20 mouse cellular contexts compared by ENCODE assay signal in the genomic region with DNA sequence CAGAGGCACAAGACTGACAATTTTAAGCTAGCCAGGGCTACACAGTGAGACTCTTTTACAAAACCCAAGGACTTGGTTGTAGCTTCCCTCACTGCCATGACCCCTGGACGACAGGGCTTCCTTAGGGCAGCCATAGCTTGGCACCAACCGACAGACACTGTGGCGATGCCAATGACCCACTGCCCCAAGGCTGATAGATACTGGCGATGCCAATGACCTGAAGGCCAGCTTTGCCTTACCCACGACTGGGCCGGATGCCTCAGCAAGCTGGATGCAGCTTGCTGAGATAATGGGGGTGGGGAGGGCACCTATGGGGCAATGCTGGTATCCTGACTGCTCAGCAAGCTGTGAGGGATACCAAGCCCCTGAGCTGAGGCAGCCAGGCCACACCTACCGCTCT. TPM values are rescaled to one million over a fixed set of nuclear protein-coding genes. Genes with fewer than 3 reads are reported as not detected.
DNase-seq lines count a peak whose midpoint lies in the region; ATAC-seq and TF ChIP-seq lines count a peak whose summit lies in the region.
"Had no signal": no experiment of that assay in that cellular context is flagged by ENCODE, and none has a peak within 500 bp of the region (broad histone marks: within the 10 kb centered on the region; RNA-seq: fewer than 3 reads in every experiment).

No protein-coding gene starts in this region.

- TF ChIP-seq CTCF in liver, adult 2 months (IDR thresholded peaks at IDR 0.05; ENCODE audit: low read depth, low read length), result no peak
- TF ChIP-seq CTCF in liver, postnatal 0 days (IDR thresholded peaks at IDR 0.05; ENCODE audit: low read depth), result no peak

- H3K79me2 ChIP-seq in liver, adult 2 months (ENCODE audit: control insufficient read depth, insufficient read depth, low read length), result 0 out of 2 replicates have a peak, but pooled peaks cover 4% of the 10 kb centered on the region

- H3K9me3 ChIP-seq in liver, postnatal 0 days (ENCODE audit: low read length), result no peaks in the 10 kb centered on the region
- H3K9me3 ChIP-seq: embryonic facial prominence, embryonic 10.5 days; embryonic facial prominence, embryonic 12.5 days; forebrain, embryonic 13.5 days; forebrain, embryonic 15.5 days had no signal

- DNase-seq in adrenal gland, postnatal 10 days, result peak; percentile 34
- DNase-seq in adrenal gland, adult 18-20 months (ENCODE audit: low spot score in 2 of 2), result no peak
- peak; percentile 26 to 34 for DNase-seq in adrenal gland, postnatal 36 days
- no peak for DNase-seq in adrenal gland, adult 8-10 months
- DNase-seq in liver, adult 2 months (ENCODE audit: extremely low read depth, low read depth, low spot score), result peak; percentile 92
- no peak for DNase-seq in liver, postnatal 0 days
- no peak for DNase-seq in cerebellum, postnatal 14 days
- DNase-seq: cerebellum, adult 11 months; cerebellum, adult 18-20 months; cerebellum, adult 8-10 months; cerebellum, adult 9-11 months; cerebellum, postnatal 25 days; forebrain, postnatal 0 days had no signal

- ATAC-seq in liver, postnatal 0 days, result no peak
- ATAC-seq: forebrain, embryonic 13.5 days; forebrain, embryonic 15.5 days; forebrain, postnatal 0 days had no signal

- WGBS in liver, adult 2 months, result 27% methylated on average over 7 of the region's 7 CpGs
- 85% methylated on average over 7 of the region's 7 CpGs for WGBS in liver, postnatal 0 days (ENCODE audit: insufficient replicate concordance)

- peaks cover 21% of the 10 kb centered on the region for H3K4me1 ChIP-seq in liver, adult 2 months (ENCODE audit: control insufficient read depth, insufficient read depth, low read length)
- peaks cover 13% of the 10 kb centered on the region for H3K4me1 ChIP-seq in liver, postnatal 0 days (ENCODE audit: insufficient read depth)
- peaks cover 24% of the 10 kb centered on the region for H3K4me1 ChIP-seq in brown adipose tissue, adult 24 weeks (ENCODE audit: control insufficient read depth, insufficient read depth, insufficient read length, low read length)
- H3K4me1 ChIP-seq: embryonic facial prominence, embryonic 10.5 days; embryonic facial prominence, embryonic 12.5 days; forebrain, embryonic 13.5 days; forebrain, embryonic 15.5 days had no signal

- no peak for TF ChIP-seq POLR2A in liver, adult 2 months (IDR thresholded peaks at IDR 0.05; ENCODE audit: extremely low read depth, insufficient read depth, low read length)

- no peak overlapping the region for H3K4me3 ChIP-seq in liver, adult 2 months (ENCODE audit: insufficient read depth, low read depth, low read length)
- no peak overlapping the region for H3K4me3 ChIP-seq in liver, postnatal 0 days (ENCODE audit: low read depth, low read length)
- H3K4me3 ChIP-seq in brown adipose tissue, adult 24 weeks (ENCODE audit: insufficient read depth, low read depth, low read length), result no peak overlapping the region
- H3K4me3 ChIP-seq: embryonic facial prominence, embryonic 10.5 days; embryonic facial prominence, embryonic 12.5 days; forebrain, embryonic 13.5 days; forebrain, embryonic 15.5 days had no signal

- H3K4me2 ChIP-seq in liver, postnatal 0 days (ENCODE audit: low read depth, low read length), result no peak overlapping the region
- H3K4me2 ChIP-seq: embryonic facial prominence, embryonic 12.5 days; forebrain, embryonic 13.5 days; forebrain, embryonic 15.5 days had no signal

- no peak overlapping the region for H3K27ac ChIP-seq in liver, adult 2 months (replicated peaks; ENCODE audit: insufficient read depth, low read depth, low read length)
- H3K27ac ChIP-seq in liver, postnatal 0 days (ENCODE audit: low read depth), result no peak overlapping the region
- H3K27ac ChIP-seq in brown adipose tissue, adult 24 weeks (replicated peaks; ENCODE audit: low read depth, low read length), result 0 out of 2 replicates have a peak overlapping the region, but pooled peaks have one; percentile 42
- H3K27ac ChIP-seq: embryonic facial prominence, embryonic 10.5 days; embryonic facial prominence, embryonic 12.5 days; forebrain, embryonic 13.5 days; forebrain, embryonic 15.5 days had no signal

- no peaks in the 10 kb centered on the region for H3K27me3 ChIP-seq in liver, adult 2 months (ENCODE audit: control insufficient read depth, insufficient read depth, low read length)
- H3K27me3 ChIP-seq in liver, postnatal 0 days (ENCODE audit: insufficient read depth, low read length), result no peaks in the 10 kb centered on the region
- H3K27me3 ChIP-seq: embryonic facial prominence, embryonic 12.5 days; forebrain, embryonic 13.5 days; forebrain, embryonic 15.5 days had no signal

- TF ChIP-seq EP300 in liver, postnatal 0 days (IDR thresholded peaks at IDR 0.05; ENCODE audit: low read depth), result no peak

- H3K36me3 ChIP-seq in liver, adult 2 months (ENCODE audit: control insufficient read depth, insufficient read depth, low read length), result peaks cover 16% of the 10 kb centered on the region
- peaks cover 29% of the 10 kb centered on the region for H3K36me3 ChIP-seq in liver, postnatal 0 days (replicated peaks; ENCODE audit: insufficient read depth, low read length)

- no peak overlapping the region for H3K9ac ChIP-seq in liver, adult 2 months (ENCODE audit: low read depth, low read length)
- H3K9ac ChIP-seq in liver, postnatal 0 days (replicated peaks), result no peak overlapping the region
- H3K9ac ChIP-seq: embryonic facial prominence, embryonic 12.5 days; forebrain, embryonic 13.5 days; forebrain, embryonic 15.5 days; forebrain, postnatal 0 days had no signal

RNA-seq across cellular contexts. Expression of a gene that starts 21.9 kb away (rescaled TPM):
- 100 to 1,000 TPM; 126 to 173 TPM for total RNA-seq in adrenal gland, postnatal 10 days (2021)
- total RNA-seq in adrenal gland, adult 18-20 months (2021), result 100 to 1,000 TPM in 1 of 2 experiments, 10 to 100 TPM in 1; 94.9 to 110 TPM
- total RNA-seq in adrenal gland, postnatal 36 days (2021), result 100 to 1,000 TPM in 1 of 2 experiments, 10 to 100 TPM in 1; 93.1 to 104 TPM
- 100 to 1,000 TPM in 3 of 4 experiments, 10 to 100 TPM in 1; 93.8 to 131 (median 107) TPM for total RNA-seq in adrenal gland, adult 8-10 months (2022)
- 25.0 and 30.1 TPM in 2 replicates for total RNA-seq in liver, adult 2 months (2014; rRNA removed)
- polyA plus RNA-seq in liver, adult 2 months (2012; rRNA removed), result 27.5 and 28.7 TPM in 2 replicates
- polyA plus RNA-seq in liver, postnatal 0 days (2015; fragmentation: Nextera tagmentation; extraction: Ambion mirVana), result 20.9 and 24.2 TPM in 2 replicates
- polyA plus RNA-seq in brown adipose tissue, adult 24 weeks (2012; ENCODE audit: insufficient read depth, insufficient read length, missing spikeins), result 133 and 153 TPM in 2 replicates

RNA-seq across cellular contexts. Expression of a gene that starts 22.0 kb away (rescaled TPM):
- total RNA-seq in adrenal gland, postnatal 10 days (2021), result 10 to 100 TPM; 23.6 to 27.4 TPM
- 10 to 100 TPM; 22.8 to 28.4 TPM for total RNA-seq in adrenal gland, adult 18-20 months (2021)
- total RNA-seq in adrenal gland, postnatal 36 days (2021), result 10 to 100 TPM; 30.1 to 31.9 TPM
- 10 to 100 TPM; 27.5 to 31.3 (median 29.2) TPM for total RNA-seq in adrenal gland, adult 8-10 months (2022)
- 17.7 and 18.7 TPM in 2 replicates for total RNA-seq in liver, adult 2 months (2014; rRNA removed)
- polyA plus RNA-seq in liver, adult 2 months (2012; rRNA removed), result 11.5 and 13.1 TPM in 2 replicates
- 16.8 and 17.6 TPM in 2 replicates for polyA plus RNA-seq in liver, postnatal 0 days (2015; fragmentation: Nextera tagmentation; extraction: Ambion mirVana)
- 12.9 and 17.1 TPM in 2 replicates for polyA plus RNA-seq in brown adipose tissue, adult 24 weeks (2012; ENCODE audit: insufficient read depth, insufficient read length, missing spikeins)

RNA-seq across cellular contexts. Expression of a gene that starts 48.0 kb away (rescaled TPM):
- 1 to 10 TPM; 2.9 to 6.5 TPM for total RNA-seq in adrenal gland, postnatal 10 days (2021)
- 1 to 10 TPM; 1.1 to 2.2 TPM for total RNA-seq in adrenal gland, adult 18-20 months (2021)
- total RNA-seq in adrenal gland, postnatal 36 days (2021), result 1 to 10 TPM in 1 of 2 experiments, under 1 TPM in 1; 0.86 to 1.0 TPM
- total RNA-seq in adrenal gland, adult 8-10 months (2022), result 1 to 10 TPM in 3 of 4 experiments, under 1 TPM in 1; 0.99 to 2.9 (median 1.3) TPM
- total RNA-seq in liver, adult 2 months (2014; rRNA removed), result not detected in 2 replicates
- not detected in 2 replicates for polyA plus RNA-seq in liver, adult 2 months (2012; rRNA removed)
- 0.05 and 0.06 TPM in 2 replicates for polyA plus RNA-seq in liver, postnatal 0 days (2015; fragmentation: Nextera tagmentation; extraction: Ambion mirVana)
- 7.1 and 8.0 TPM in 2 replicates for polyA plus RNA-seq in brown adipose tissue, adult 24 weeks (2012; ENCODE audit: insufficient read depth, insufficient read length, missing spikeins)
- total RNA-seq: MEL had no signal
- polyA plus RNA-seq: C2C12 had no signal

RNA-seq across cellular contexts. Expression of a gene that starts 56.6 kb away (rescaled TPM):
- 10 to 100 TPM; 21.0 to 21.1 TPM for total RNA-seq in adrenal gland, postnatal 10 days (2021)
- 10 to 100 TPM; 23.1 to 25.2 TPM for total RNA-seq in adrenal gland, adult 18-20 months (2021)
- total RNA-seq in adrenal gland, postnatal 36 days (2021), result 10 to 100 TPM; 23.0 to 24.0 TPM
- 10 to 100 TPM; 22.1 to 28.1 (median 25.0) TPM for total RNA-seq in adrenal gland, adult 8-10 months (2022)
- total RNA-seq in liver, adult 2 months (2014; rRNA removed), result 7.0 and 8.3 TPM in 2 replicates
- 4.3 and 4.7 TPM in 2 replicates for polyA plus RNA-seq in liver, adult 2 months (2012; rRNA removed)
- polyA plus RNA-seq in liver, postnatal 0 days (2015; fragmentation: Nextera tagmentation; extraction: Ambion mirVana), result 2.7 and 2.8 TPM in 2 replicates
- 9.7 and 13.5 TPM in 2 replicates for polyA plus RNA-seq in brown adipose tissue, adult 24 weeks (2012; ENCODE audit: insufficient read depth, insufficient read length, missing spikeins)

RNA-seq across cellular contexts. Expression of a gene that starts 56.8 kb away (rescaled TPM):
- 10 to 100 TPM; 20.2 to 21.3 TPM for total RNA-seq in adrenal gland, postnatal 10 days (2021)
- 10 to 100 TPM; 18.9 to 19.3 TPM for total RNA-seq in adrenal gland, adult 18-20 months (2021)
- 10 to 100 TPM; 19.0 to 19.7 TPM for total RNA-seq in adrenal gland, postnatal 36 days (2021)
- total RNA-seq in adrenal gland, adult 8-10 months (2022), result 10 to 100 TPM; 19.4 to 23.6 (median 21.5) TPM
- 5.4 and 6.3 TPM in 2 replicates for total RNA-seq in liver, adult 2 months (2014; rRNA removed)
- polyA plus RNA-seq in liver, adult 2 months (2012; rRNA removed), result 4.4 and 4.8 TPM in 2 replicates
- polyA plus RNA-seq in liver, postnatal 0 days (2015; fragmentation: Nextera tagmentation; extraction: Ambion mirVana), result 3.7 and 4.0 TPM in 2 replicates
- 10.2 and 14.9 TPM in 2 replicates for polyA plus RNA-seq in brown adipose tissue, adult 24 weeks (2012; ENCODE audit: insufficient read depth, insufficient read length, missing spikeins)

Comparison
In these comparisons a context has a peak if more than half of its experiments do, and no peak if none do; other contexts are left out.
1. DNase-seq: peak in adrenal gland, postnatal 10 days (single experiment), adrenal gland, postnatal 36 days (2 of 2) and liver, adult 2 months (single experiment); none in adrenal gland, adult 18-20 months (0 of 2), adrenal gland, adult 8-10 months (single experiment), liver, postnatal 0 days (single experiment) and cerebellum, postnatal 14 days (0 of 2).